Mouse (Mus musculus) left cerebral cortex, adult 18-20 months (tissue): ENCODE results near the gene 4930512M02Rik. TPM values are rescaled to one million over a fixed set of nuclear protein-coding genes. Genes with fewer than 3 reads are reported as not detected.
A peak's percentile ranks its signal among the peaks of the same experiment; 100 is the strongest.

ENCODE experiments used
- DNase-seq, 2 experiments: peaks; one replicate each; pipeline ENCODE4 v3.0.0; 2021 to 2022; ENCODE audit warnings: low spot score in 2 of 2, mixed read lengths in 1 of 2
- total RNA-seq, 2 experiments: library from RNA; stranded (reverse); gene quantifications; 2 replicates each; pipeline ENCODE4 v1.2.3; 2021

The 4930512M02Rik gene
- total RNA-seq, 2 experiments from 2014 or later: not detected

- no peak for DNase-seq
These were observed 62.4 kb downstream of the 4930512M02Rik start for GRCm38 (mm10) chr11:11565146-11565820.

DNA sequence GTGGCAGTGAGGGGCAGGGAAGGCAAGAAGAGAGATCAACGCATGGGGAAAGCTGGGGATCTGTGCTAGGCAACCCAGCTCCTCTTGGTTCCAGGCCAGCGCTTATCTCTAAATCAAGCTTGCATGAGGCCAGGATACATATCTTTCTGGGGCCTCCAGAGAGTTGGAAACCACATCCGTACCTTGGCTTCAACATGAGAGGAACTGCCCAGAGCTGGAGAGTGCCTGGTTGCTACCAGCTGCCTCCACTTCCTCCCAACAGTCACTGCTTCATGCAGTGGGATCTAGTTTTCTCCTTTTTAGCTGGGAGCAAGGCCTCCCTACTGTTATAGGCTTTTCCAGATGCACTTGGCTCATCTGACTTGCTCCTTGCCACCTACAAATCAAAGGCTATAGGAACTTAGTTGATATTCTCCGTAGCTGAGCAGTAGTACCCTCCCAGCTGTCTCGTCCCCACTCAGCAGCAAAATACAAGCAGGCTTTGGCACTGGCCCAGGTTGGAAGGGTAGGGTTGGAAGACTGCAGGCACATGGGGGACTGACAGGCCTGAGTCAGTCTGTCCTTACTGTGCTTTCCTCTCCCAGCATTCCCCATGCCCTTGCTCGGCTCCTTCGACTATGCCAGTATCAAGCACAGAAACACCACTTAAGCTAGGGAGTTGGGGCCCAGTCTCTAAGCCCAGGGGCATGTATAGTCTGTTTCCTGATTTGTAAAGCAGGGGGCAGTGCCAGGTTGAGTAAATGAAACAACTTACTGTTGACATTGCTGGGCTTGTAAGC, 63.2 kb downstream of the 4930512M02Rik start:
- no peak for DNase-seq

DNA sequence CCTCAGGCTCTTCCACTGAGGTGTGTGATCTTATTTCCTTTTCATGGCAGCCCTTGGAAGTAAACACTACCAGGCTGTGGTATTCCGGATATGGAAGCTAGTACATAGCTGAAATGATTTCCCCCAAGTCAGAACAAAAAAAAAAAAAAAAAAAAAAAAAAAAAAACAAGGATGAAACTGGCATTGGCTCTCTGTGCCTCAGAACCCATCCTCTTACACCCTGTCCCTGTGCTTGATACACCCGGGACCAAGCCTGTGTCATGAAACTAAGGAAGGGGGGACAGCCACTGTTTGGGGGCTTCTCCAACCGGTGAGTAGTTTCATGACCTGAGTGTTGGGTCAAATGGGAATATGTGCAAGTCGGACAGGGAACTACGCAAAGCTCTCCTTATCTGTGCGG, 66.5 kb downstream of the 4930512M02Rik start:
- DNase-seq: no peak

DNA sequence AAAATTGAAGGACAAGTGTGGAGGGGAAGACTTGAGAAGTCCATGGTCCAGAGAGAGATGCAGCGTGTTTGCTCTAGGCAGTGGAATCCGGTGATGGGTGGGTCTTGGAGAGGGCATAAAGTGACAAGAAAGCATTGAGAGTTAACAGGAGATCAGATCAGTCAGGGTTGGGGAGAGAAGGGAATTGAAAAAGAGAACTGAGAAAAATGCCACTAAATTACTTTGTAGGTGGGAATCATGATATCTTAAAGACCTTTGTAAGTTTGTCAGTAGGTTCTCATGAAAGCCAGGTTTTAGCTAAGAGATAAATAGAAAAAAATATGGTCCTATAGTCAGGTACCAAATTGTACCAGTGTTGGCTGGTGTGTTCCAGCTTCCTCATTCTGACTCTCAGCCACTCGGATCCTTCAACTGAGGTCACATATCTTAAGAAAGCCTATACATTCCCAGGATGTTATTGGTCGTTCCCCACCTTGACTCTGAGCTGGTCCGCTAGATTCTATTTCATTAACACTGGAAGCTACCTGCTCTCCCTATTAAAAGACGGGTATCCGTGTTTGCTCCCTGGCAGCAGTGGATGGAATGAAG, 68.4 kb downstream of the 4930512M02Rik start:
- no peak for DNase-seq

DNA sequence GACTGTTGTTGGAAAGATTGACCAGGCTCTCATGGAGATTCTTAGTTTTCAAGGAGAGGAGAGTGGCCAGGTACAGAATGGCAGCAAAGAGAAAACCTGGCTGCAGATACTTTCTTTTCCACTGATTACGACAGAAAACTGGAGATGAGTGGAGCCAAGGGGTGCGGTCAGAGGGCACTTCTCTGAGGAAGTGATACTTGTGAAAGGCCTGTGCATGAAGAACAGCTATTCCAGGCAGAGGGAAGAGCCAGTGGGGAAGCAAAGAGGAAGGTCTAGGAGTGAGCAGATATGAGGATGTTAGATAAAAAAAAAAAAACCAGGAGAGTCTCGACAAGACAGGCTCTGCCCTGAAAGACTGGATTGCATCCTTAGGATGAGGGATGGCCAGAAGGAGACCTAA, 69.0 kb downstream of the 4930512M02Rik start:
- DNase-seq: no peak

DNA sequence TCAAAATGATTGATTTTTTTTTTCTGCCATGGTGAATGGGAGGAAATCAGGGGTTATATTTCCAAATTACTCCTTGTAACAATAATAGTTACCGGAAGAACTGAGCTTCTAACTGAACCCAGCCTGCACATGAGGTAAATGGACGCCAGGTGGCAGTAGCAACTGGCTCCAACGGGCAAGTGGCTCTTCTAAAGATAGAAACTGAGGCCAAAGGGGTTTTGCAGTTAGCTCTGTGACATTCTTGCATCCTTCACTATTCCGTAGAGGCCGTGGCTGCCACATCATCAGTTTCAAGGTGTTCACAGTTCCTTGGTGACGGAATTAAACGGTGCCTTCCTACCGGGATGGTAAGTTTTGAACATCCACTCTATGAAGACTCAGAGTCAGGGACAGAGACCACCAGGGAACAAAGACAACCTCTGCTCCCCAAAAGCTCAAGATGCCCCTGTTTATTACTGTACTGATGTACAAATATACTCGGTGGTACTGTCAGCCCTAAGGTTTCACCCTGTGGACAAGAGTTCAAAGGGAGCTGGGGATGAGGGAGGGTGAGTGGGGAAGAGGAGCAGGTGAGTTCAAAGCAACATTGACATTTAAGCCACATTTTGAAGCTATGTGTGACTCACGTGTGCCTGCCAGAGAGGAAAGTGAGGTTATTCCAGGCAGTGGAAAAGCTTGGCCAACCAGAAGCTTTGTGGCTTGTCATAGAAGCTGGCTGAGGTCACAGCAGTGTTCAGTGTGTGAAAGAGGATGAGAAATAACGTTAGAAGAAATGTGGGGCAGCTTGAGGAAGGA, 70.3 kb downstream of the 4930512M02Rik start:
- peak; percentile 28 to 56 for DNase-seq

DNA sequence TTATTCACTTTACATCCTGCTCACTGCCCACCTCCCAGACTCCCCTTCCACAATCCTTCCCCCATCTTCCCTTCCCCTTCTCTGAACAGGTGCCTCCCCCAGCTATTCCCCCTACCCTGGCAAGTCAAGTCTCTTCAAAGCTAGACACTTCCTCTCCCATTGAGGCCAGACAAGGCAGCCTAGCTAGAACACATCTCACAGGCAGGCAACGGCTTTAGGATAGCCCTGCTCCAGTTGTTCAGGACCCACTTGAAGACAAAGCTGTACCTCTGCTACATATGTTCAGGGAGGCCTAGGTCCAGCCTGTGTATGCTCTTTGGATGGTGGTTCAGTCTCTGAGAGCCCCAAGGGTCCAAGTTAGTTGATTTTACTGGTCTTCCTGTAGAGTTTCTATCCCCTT, 71.4 kb downstream of the 4930512M02Rik start:
- DNase-seq: no peak

- no peak for DNase-seq
These were observed 72.1 kb downstream of the 4930512M02Rik start for GRCm38 (mm10) chr11:11555563-11555962.

- DNase-seq: no peak
These were observed 79.9 kb downstream of the 4930512M02Rik start for GRCm38 (mm10) chr11:11547597-11548240.

- DNase-seq: no peak
These were observed 80.6 kb downstream of the 4930512M02Rik start for GRCm38 (mm10) chr11:11546903-11547511.

DNA sequence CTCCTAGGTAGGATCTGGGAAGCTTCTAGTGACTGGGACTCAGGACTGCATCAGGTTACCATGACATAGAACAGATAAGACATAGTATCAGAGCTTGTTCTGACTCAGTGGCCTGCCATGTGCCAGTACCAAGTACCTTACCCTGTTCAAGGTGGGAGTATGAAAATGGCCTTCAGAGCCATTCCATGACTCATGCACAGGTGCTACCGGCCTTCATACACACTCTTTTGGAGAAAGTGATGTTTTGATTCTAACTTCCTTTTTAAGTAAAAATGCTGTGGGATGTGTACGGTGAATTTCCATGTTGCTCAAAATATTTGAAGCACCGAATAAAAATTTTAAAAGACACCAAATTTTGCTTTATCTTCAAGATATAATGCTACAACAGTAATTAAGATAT, 81.7 kb downstream of the 4930512M02Rik start:
- no peak for DNase-seq

Other genes with a start within 250 kb of the 4930512M02Rik start
- 1 to 10 TPM in 1 of 2 experiments, under 1 TPM in 1; 0.84 to 1.8 TPM for gene Spata48, start 165.7 kb downstream of the 4930512M02Rik start, total RNA-seq
- 1 to 10 TPM; 1.1 to 1.3 TPM for gene Zpbp, start 165.4 kb downstream of the 4930512M02Rik start, total RNA-seq
- 1 to 10 TPM; 1.9 to 2.9 TPM for gene Ikzf1, start 57.2 kb upstream of the 4930512M02Rik start, total RNA-seq
- gene Fignl1, start 181.1 kb upstream of the 4930512M02Rik start, total RNA-seq: under 1 TPM; 0.33 to 0.44 TPM